Mouse (Mus musculus) cerebellum, adult (tissue): ENCODE results near the gene Gpx2.
"Not testable (repeated sequence)": the region's sequence is repeated elsewhere in the genome, so short reads cannot be mapped to it uniquely, and the experiment has no call there.

Source experiments
- ATAC-seq: cut with Nextera tagmentation; 2 replicates; pipeline ENCODE4 v1.9.2; 2017; ENCODE audit warnings: mild to moderate bottlenecking, moderate library complexity, mixed read lengths; ENCODE audit not compliant: insufficient number of reproducible peaks, low FRiP score, low TSS enrichment

The Gpx2 gene

DNA sequence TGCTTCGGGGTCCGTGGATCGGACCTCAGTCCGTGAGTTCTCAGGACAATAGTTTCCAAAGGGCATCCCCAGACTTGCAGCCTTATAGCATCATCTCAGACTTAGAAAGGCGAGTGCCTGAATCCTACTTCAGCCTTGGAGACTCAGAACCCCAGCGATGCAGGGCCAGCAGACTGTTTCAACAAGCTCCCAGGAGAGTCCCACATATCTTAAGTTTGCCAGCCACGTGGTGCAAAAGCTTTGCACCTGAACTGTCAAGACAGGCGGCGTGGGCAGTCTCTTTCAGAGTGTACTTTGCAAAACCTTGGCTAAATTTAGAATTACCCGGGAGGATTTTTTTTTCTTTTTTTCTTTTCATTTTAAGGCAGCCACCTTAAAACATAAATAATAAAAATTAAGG, 12.4 kb upstream of the Gpx2 start:
- no peak for ATAC-seq

DNA sequence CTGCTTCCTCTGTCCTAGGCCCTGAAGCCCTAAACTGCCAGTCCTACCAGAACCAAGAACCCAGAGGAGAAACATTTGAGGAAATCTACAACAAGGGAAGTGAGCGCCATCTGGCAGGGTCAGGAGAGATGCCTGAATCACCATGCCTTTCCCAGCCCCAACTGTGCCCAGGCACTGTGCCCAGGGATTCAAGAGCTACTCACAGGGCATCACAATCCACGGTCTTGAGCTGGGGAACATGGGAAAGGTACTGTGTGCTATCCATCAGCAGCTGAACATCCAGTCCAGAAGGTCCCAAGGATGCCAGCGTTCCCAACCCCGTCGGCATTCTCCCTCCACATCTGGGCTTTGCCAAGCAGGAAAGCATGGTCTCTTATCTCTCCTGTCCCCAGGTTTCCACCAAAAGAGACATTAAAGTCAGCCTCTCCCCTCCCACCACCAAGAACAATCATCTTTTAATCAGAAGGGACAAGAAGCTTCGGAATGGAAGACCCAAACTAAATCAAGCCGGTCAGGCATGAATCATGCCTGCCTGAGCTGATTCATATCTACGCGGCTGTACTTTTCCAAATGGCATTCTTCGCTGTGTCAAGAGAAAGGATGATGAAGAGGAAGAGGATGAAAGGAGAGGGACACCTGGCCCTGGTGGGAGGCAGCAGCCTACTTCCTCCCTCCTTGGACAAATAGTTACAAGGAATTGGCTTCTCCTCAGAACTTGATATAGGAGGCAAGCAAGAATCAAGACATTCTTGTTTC, 9.9 kb upstream of the Gpx2 start:
- ATAC-seq = peak; percentile 87

DNA sequence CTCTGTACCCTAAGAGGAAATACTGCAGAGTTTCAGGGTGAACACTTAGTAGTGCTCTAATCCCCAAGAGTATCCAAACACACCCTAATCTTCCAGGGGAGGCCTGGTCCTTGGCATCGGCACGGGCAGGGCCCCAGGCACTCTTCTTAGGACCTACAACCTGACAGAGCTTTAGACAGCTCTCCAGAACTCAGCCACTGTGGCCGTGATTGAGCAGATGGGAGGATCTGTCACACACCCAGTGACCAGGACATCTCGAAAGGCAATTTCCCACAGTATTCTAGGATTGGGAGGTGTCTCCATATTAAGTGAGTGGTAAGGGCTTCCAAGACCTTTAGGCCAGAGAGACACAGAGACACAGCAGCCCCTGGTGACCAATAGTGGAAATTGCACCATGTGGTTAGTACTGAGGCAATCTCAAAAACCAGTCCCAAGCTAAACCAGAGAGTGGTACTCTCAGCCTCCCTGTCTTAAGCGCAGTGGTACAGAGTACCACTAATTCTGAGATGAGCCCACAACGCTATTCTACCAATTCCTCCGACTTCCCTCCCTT, 8.4 kb upstream of the Gpx2 start:
- peak; percentile 57 for ATAC-seq

- ATAC-seq = no peak
These were observed 7.7 kb upstream of the Gpx2 start for GRCm38 (mm10) chr12:76803028-76803427.

DNA sequence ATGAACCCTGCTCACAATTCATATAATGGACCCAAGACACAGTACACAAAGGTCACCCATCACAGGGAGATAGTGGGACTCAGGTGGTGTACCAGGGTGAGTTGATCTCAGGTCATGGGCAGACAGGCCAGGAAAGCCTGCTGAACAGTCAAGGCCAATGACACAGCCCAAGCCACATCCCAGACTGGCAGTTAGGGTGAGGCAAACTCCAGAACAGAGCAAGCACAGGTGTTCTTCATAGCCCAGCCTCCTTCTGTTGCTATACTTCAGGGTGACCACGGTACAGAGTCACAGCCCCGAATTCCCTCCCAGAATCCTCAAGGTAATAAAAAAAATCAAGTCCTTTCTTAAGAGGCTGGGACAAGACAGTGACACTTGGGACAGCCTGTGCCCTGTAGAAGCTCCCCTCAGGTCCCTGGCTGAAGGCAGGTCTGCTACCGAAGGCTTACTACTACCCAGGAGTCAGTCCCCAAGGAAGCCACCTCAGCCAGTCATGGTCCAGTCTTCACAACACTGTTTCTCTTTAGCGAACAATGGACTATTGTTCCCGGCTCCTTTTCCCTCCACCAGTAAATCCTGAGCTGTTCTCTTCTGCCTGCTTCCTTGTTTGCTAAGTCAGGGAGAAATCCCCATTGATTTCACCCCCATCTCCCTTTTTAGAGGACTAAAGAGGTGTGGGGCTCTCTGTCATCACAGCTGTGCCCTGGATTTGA, 2.8 kb upstream of the Gpx2 start:
- ATAC-seq = no peak

DNA sequence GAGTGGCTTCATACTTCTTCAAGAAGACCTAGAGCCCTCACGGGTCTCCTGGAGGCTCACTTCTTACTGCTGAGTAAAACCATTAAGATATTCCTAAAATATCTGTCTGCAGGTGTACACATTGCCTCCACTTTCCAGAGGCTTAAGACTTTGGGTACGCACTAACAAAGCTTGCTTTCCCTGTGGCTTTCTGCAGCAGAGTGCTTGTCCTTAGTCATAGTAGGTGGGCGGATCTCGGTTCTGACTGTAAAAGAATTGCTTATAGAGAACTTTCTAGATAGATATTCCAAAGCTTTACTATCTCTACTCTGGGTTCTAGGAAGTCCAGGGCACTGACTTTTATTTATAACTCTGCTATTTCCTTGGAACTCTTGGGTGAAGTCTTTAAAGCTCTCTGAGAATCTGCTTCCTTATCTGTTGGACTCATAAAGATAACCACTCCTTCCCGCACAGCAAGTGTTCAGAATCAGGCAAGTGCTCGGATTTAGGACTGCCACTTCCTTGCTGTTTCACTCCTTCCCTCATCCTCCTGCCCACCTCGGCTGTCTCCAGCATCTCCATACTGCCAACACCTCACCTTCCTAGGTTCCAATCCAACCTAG, 1.7 kb upstream of the Gpx2 start:
- no peak for ATAC-seq

- ATAC-seq = not testable (repeated sequence)
These were observed 2.8 kb downstream of the Gpx2 start for GRCm38 (mm10) chr12:76792540-76792939.

- no peak for ATAC-seq
These were observed 4.8 kb downstream of the Gpx2 start for GRCm38 (mm10) chr12:76790446-76791084.

DNA sequence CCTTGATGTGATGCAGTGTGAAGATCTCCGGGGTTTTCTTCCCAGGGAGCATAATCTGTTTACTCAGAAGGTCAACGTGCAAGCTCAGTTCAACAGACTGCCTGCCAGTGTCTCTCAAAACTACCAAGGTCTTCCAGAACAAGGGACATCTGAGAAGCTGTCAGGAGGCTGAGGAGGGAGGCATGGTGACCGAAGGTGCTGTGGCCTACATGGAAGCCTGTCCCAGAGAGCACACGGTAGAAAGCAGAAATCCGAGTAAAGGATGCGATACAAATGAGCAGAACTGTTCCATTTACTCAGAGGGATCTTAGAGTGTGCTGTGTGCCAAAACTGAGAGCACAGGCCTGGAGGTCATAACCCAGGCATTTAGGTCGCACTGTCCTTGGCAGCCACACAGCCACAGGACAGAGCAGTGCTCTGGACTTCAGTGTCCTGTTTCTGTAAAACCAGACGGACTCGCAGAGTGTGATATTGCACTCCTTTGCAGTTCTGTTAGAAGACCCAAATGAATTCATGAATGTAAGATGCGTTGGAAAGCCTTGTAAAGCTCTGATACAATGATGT, 11.2 kb downstream of the Gpx2 start:
- ATAC-seq = no peak

- ATAC-seq = no peak
These were observed 14.5 kb downstream of the Gpx2 start for GRCm38 (mm10) chr12:76780639-76781468.

- ATAC-seq = no peak
These were observed 15.4 kb downstream of the Gpx2 start for GRCm38 (mm10) chr12:76779951-76780350.

DNA sequence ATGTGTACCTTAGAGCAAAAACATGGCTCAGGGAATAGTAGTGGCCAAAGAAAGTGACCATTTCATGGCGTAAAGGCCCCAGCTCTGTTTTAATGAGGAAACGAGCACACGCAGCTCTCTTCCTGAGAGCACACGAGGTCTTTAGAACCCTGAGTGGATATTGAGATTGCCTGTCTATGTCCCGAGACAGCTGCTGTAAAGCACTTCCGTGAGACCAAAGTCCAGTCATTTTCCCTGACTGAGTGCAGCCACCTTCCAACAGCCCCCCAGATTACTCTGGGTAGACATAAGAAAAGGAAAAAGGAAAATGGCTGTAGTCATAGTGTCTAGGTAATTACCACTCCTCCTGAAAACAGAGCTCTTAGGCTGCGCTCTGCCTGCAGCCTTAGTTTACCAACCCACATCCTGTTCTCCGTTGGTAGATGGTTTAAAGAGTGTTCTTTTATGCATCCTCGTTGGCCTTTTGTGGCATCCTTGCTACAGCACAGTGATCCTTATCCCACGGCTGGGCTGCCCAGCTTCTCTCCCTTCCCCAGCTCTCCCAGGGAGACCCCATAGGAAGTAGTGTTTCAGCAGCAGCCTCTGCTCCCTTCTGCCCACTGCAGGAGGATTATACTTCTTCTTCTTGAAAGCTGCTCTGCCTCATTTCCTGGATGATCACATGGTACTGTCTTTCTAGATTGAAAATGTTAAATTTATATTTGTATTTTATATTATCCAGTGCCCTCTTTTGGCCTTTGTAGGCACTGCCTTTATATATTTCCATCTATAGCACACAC, 16.9 kb downstream of the Gpx2 start:
- ATAC-seq = no peak

DNA sequence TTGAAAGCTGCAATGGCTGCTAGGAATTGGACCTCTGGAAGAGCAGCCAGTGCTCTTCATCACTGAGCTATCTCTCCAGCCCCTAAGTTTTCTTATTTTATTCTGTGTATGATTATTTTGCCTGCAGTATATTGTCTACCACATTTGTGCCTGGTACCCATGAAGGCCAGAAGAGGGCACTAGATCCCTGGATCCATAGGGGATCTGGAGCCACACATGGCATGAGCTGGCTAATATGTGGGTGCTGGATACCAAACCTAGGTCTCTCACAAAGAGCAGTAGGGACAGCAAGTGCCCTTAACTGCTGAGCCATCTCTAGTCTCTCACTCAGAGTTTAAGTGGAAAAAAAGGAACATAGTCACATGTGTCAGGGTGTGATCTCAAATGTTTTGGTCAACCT, 17.5 kb downstream of the Gpx2 start:
- ATAC-seq = no peak

DNA sequence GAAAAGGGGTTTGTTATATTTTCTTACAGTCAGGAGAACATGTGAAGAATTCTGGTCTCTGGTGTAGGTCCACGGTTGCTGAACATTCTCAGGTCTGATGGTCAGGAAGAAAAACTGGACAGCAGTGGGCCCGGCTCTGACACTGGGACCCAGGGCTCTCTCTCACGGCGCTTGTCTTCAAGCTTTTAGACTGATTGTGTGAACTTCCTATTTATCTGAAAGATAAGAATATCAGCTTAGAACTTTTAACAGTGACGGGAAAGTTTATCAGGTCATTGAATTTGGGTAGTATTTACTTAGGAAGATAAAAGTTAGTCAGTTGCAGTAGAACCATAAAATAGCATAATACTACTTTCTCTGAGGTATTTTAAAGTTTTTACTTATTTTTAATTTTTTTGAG, 18.5 kb downstream of the Gpx2 start:
- no peak for ATAC-seq

GRCm38 (mm10) chr12:76775132-76775531, 20.2 kb downstream of the Gpx2 start:
- ATAC-seq = no peak

- ATAC-seq = no peak
These were observed 20.7 kb downstream of the Gpx2 start for GRCm38 (mm10) chr12:76774652-76775051.

DNA sequence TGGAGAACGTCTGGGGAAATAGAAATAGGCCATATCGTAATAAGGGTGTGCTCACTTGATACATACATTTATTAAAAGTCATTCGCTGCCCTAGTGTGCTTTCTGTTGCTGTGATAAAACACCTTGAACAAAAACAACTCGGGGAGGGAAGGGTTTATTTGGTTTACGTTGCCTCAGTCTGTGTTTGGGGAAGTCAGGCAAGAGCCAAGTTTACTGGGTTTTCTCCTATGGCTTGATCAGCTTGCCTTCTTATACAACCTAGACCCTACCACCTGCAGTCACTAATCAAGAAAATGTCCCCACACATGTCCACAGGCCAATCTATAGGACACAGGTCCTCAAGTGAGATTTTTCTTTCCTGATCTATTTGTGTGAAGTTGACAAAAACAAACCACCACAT, 23.8 kb downstream of the Gpx2 start:
- ATAC-seq = no peak

DNA sequence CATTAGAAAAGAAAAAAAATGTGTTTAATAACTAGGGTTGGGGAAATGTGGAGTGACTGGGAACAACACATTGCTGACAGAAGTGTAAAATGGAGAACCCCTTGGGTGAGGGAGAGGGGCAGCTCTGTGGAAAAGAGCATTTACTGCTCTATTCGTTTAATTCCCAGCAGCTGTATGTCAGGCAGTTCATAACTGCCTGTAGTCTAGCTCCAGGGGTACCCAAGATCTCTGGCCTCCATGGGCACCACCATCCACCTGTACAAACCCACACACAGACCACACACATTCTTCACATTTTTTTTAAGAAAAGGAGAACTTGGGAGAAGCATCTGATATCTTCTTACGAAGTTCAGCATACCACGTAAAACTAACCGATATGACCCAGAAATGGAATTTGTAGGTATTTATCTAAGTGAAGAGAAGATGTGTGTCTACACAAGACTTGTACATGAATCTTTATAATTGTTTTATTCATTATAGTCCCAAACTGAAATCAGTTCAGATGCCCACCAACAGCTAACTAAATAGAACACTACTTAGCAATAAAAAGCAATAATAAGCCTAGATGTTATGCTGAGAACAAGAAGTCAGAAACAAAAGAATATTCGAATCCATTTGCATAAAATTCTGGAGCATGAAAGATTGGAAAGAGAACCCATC, 24.4 kb downstream of the Gpx2 start:
- no peak for ATAC-seq
